Mouse (Mus musculus): ENCODE measurements at regions not wholly inside any gene's neighbourhood (a gene's known extent, or its start where the extent isn't known, plus 50 kb on each side); places are given as distances from the start of the nearest gene placed in this dataset.

DNA sequence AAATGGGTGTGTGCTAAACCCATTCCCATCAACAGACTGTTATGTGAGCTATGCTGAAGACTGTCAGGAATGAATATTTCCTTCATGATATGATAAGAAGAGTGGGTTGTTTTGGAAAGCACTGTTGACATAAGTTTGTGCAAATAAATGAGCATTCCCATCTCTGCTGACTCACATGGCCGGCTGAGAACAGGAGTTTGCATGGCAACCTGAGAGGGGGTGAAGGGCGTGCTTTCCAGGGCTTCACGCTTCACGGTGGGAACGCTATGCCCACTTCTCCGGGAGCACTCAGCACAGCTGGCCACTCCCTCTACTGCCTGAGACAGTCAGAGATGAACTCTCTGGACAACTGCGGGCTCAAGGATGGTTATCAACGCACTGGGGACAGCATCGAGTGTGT is 348.9 kb upstream of the Slc24a5 start:
- ATAC-seq (ENCODE audit: low FRiP score): no peak
- Histone ChIP-seq H3K27me3 (no peaks in the 10 kb centered on the region), H3K9me3 (replicated peaks) (no peaks in the 10 kb centered on the region), H3K9ac (no peak overlapping the region), H3K4me3 (no peak overlapping the region), H3K4me2 (replicated peaks) (no peak overlapping the region), H3K27ac (no peak overlapping the region), H3K4me1 (no peaks in the 10 kb centered on the region), H3K36me3 (no peaks in the 10 kb centered on the region)
- WGBS: 73% methylated on average over 9 of the region's 9 CpGs

DNA sequence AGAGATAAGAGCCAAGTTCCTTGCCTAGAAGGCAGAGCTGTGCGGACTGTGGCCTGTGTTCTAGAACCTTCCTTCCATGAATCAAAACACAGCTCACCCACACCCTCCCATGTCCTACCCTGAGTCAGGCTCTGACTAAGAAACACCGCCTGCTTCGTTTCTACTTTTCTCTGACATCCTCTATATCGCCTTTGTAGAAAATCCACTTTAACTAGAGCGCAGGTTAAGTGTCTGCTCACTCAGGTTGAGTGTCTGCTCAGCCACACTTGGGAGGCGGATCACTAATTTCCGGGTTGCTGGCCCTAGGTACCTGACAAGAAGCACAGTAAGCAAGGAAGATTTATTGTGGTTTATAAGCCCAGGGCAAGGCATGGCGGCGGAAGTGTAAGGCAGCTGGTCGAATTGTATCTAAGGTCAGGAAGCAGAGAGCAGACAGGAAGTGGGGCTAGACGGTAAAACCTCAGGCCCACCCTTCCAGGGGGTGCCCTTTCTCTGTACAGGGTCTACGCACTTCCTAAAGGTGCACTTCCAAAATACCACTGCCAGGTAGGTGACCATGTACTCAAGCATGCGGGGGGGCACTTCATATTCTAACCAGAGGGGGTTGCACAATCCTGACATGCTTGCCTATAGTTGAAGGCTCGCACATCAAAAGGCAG is 348.0 kb upstream of the Slc24a5 start:
- Histone ChIP-seq H3K9ac (no peak overlapping the region), H3K4me1 (no peaks in the 10 kb centered on the region), H3K27ac (no peak overlapping the region), H3K4me3 (no peak overlapping the region), H3K27me3 (no peaks in the 10 kb centered on the region), H3K9me3 (replicated peaks) (no peaks in the 10 kb centered on the region), H3K4me2 (replicated peaks) (no peak overlapping the region), H3K36me3 (no peaks in the 10 kb centered on the region)
- 79% methylated on average over 14 of the region's 14 CpGs for WGBS
- no peak for ATAC-seq (ENCODE audit: low FRiP score)

DNA sequence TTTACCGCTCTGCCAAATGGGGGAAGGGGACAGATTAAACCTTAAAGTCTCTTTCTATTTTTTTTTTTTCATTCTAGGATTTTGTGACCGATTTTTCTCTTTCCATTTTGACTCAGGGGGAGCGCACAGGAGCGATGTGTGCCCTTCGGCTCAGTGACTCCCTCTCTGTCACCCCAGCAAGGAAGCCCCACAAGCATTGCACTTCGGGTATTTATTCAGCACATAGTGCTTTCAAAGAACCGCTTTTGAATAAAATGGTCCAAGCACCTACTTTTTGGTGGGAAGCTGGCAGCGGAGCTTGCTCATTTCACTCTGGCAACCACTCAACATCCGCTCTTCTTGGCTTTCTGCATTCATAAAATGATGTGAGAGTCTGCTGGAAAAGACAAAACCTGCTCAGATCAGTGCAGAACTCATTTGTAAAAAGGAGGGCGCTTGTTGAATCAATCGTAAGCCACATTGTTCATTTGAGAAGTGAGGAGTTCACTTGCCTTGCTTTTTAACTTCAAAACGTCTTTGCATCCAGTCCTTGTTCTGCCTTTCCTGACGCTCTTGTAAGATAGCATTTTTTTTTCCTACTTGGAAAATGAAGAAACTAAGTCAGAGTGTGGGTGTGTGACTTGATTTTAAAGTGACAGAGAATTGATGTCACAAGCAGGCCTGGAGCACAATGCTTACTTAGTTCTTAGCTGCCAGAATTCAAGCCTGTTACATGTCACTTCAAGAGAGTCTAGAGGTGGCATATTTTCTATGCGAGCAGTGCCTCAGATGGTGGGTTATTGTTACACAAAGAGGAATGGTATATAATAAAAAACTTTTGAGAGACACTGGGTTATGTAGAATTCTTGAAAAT is 347.1 kb upstream of the Slc24a5 start:
- Histone ChIP-seq H3K9me3 (replicated peaks) (no peaks in the 10 kb centered on the region), H3K4me3 (no peak overlapping the region), H3K4me1 (no peaks in the 10 kb centered on the region), H3K36me3 (no peaks in the 10 kb centered on the region), H3K4me2 (replicated peaks) (no peak overlapping the region), H3K9ac (no peak overlapping the region), H3K27ac (no peak overlapping the region), H3K27me3 (no peaks in the 10 kb centered on the region)
- no peak for ATAC-seq (ENCODE audit: low FRiP score)
- WGBS: 72% methylated on average over 14 of the region's 14 CpGs

DNA sequence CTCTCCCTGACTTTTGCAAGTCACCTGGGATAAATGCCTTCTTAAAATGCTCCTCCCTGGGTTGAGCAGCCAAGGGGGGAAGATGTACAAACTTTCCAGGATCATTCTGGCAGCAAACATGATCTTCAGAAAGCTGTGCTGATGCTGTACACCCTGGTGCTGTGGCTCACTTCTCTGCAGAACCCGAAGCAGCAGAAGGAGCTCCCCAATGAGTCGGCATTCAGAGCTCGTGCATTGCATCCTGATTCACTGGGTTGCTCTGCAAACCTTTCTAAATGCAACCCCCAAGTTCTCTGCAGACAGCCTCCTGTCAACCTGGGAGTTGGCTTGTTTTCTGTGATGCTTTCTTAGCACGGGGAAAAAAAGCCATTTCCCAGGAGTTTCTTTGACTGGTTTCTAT is 343.8 kb upstream of the Slc24a5 start:
- no peak for ATAC-seq (ENCODE audit: low FRiP score)
- Histone ChIP-seq H3K9ac (no peak overlapping the region), H3K27ac (no peak overlapping the region), H3K27me3 (no peaks in the 10 kb centered on the region), H3K4me1 (no peaks in the 10 kb centered on the region), H3K4me3 (no peak overlapping the region), H3K9me3 (replicated peaks) (no peaks in the 10 kb centered on the region), H3K36me3 (no peaks in the 10 kb centered on the region), H3K4me2 (replicated peaks) (no peak overlapping the region)
- 70% methylated on average over 4 of the region's 4 CpGs for WGBS

DNA sequence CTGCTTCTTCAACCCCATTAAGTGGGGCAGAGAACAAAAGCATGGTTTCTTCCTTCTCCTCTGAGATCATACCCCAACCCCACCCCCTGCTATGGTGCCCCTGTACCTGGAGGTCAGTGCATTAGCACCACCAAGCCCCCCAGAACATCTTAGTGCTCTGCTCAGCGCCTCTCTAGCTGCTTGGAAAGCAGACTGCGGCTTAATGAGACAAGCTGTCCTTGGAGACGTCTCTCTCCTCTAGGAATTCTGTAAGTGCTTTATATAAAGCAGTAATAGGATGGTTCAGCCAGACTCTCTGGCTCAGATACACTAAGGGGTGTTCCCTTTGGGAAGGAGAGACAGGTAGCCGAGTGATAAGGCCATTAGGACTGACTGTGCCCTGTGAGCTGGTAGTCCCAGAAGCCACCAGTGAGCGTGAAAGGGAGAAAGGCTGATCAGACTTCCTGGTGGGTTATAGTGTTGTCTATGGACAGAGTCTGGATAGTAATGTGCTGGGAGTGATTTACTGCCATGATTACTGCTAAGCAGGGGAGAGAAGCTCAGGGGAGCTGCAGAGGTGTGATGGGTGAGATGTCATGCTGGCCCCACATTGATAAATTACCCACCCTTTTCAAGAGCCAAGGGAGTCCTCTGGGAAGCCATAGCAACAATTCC is 343.0 kb upstream of the Slc24a5 start:
- H3K36me3 ChIP-seq: no peaks in the 10 kb centered on the region
- H3K9ac ChIP-seq: no peak overlapping the region
- WGBS: 58% methylated on average over 5 of the region's 5 CpGs
- H3K4me3 ChIP-seq: no peak overlapping the region
- no peaks in the 10 kb centered on the region for H3K9me3 ChIP-seq (replicated peaks)
- no peaks in the 10 kb centered on the region for H3K27me3 ChIP-seq
- no peak overlapping the region for H3K27ac ChIP-seq
- no peak for ATAC-seq (ENCODE audit: low FRiP score)
- no peak overlapping the region for H3K4me2 ChIP-seq (replicated peaks)
- no peaks in the 10 kb centered on the region for H3K4me1 ChIP-seq

DNA sequence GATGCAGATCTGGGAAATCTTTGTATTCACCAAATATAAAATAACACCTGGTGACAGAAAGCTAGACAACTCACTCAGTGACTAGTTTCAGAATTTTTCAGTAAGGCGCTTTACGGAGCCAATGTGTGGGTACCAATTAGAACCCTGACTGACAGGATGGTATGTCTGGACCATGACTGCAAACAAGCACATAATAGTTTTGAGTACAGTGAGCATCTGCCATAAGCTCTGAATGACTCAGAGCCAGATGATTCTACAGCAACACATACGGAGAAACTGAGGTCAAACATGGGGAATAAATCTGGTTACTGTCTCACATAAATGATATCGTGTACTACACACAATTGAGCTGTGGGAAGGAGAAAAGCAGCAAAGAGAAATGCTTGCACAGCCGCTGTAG is 339.9 kb upstream of the Slc24a5 start:
- H3K9ac ChIP-seq: no peak overlapping the region
- H3K4me1 ChIP-seq: no peaks in the 10 kb centered on the region
- H3K36me3 ChIP-seq: no peaks in the 10 kb centered on the region
- H3K27ac ChIP-seq: no peak overlapping the region
- H3K27me3 ChIP-seq: no peaks in the 10 kb centered on the region
- WGBS: 95% methylated on average over 5 of the region's 5 CpGs
- no peak overlapping the region for H3K4me2 ChIP-seq (replicated peaks)
- no peak overlapping the region for H3K4me3 ChIP-seq
- no peak for ATAC-seq (ENCODE audit: low FRiP score)
- H3K9me3 ChIP-seq (replicated peaks): no peaks in the 10 kb centered on the region

DNA sequence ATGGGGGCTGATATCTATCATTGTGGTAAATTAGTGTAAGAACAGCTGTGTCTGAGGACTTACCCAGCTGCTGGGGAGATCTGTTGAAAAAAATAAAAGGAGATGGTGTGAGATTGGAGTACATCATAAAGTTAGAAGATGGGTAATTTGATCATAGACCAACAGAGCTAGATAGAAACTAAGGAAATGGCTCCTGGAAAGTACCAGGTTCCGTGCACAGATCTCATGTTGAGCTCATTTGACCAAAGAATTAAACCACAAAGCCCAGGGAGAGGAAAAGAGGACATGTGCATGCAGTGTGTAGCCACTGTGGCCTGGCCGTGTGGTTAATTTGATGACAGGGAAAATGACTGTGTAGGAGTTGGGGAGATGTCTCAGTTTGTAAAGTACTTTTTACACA is 335.3 kb upstream of the Slc24a5 start:
- Histone ChIP-seq H3K4me3 (no peak overlapping the region), H3K4me2 (replicated peaks) (no peak overlapping the region), H3K9me3 (replicated peaks) (no peaks in the 10 kb centered on the region), H3K9ac (no peak overlapping the region), H3K36me3 (no peaks in the 10 kb centered on the region), H3K27me3 (no peaks in the 10 kb centered on the region), H3K4me1 (no peaks in the 10 kb centered on the region), H3K27ac (no peak overlapping the region)
- 84% methylated on average over 2 of the region's 2 CpGs for WGBS
- no peak for ATAC-seq (ENCODE audit: low FRiP score)

DNA sequence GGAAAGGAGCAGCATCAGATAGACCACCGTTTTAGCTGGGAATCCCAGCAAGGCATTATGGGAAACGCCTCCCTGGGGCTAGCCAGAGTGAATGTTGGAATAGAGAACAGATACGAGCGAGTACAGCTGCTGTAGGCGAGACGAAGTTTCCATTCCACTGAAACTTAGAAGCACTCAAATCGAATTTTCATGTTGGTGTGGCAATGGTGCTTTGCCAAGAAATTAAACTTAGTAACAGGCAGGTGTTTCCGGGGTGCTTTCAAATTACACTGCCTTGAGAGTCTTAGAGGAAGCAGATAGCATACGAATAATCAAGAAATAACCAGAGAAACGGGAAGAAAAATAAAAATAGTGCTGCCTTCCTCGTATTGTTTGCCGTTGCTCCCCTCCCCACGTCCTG is 327.1 kb upstream of the Slc24a5 start:
- Histone ChIP-seq H3K27me3 (no peaks in the 10 kb centered on the region), H3K9ac (no peak overlapping the region), H3K4me1 (no peaks in the 10 kb centered on the region), H3K4me3 (no peak overlapping the region), H3K4me2 (replicated peaks) (no peak overlapping the region), H3K27ac (no peak overlapping the region), H3K36me3 (no peaks in the 10 kb centered on the region), H3K9me3 (replicated peaks) (no peaks in the 10 kb centered on the region)
- no peak for ATAC-seq (ENCODE audit: low FRiP score)
- 67% methylated on average over 13 of the region's 13 CpGs for WGBS

DNA sequence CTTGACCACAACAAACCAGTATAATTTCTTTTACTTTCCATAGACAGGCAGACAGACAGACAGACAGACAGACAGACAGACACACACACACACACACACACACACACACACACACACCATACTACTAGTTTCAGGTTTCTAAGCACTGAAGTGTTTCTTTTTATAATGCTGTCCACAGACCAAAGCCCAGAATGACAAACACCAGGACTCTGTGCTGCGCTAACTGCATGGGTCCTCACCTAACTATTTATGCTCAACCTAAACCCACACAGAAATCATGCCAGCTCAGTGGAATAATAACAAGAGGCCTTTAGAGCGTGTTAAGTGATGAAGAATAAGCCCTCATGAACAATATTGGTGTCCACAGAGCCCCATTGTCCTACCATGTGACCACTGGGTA is 325.0 kb upstream of the Slc24a5 start:
- no peak overlapping the region for H3K4me3 ChIP-seq
- H3K4me2 ChIP-seq (replicated peaks): no peak overlapping the region
- H3K27me3 ChIP-seq: no peaks in the 10 kb centered on the region
- no peaks in the 10 kb centered on the region for H3K9me3 ChIP-seq (replicated peaks)
- ATAC-seq (ENCODE audit: low FRiP score): no peak
- no peaks in the 10 kb centered on the region for H3K4me1 ChIP-seq
- no peak overlapping the region for H3K9ac ChIP-seq
- H3K27ac ChIP-seq: no peak overlapping the region
- H3K36me3 ChIP-seq: no peaks in the 10 kb centered on the region
- WGBS: 83% methylated on average over 2 of the region's 2 CpGs

DNA sequence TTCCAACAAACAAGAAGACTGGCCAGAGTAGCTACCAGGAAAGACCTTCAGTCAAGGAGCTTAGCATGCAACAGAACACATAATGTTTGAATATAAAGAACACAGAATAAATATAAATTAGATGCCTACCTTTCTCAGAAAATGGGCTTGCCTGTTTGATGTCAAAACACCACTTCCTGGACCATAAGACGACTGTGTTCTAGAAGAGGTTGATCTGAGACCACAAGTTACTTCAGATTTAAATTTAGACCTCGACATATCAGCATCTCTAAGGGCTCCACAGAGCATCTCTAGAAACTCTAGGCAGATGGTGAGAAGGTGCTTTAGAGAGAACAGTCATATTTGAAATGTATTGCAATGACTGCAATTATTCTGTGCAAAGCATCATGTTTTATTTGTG is 322.9 kb upstream of the Slc24a5 start:
- Histone ChIP-seq H3K4me2 (replicated peaks) (no peak overlapping the region), H3K27me3 (no peaks in the 10 kb centered on the region), H3K4me3 (no peak overlapping the region), H3K27ac (no peak overlapping the region), H3K36me3 (no peaks in the 10 kb centered on the region), H3K9me3 (replicated peaks) (no peaks in the 10 kb centered on the region), H3K9ac (no peak overlapping the region), H3K4me1 (no peaks in the 10 kb centered on the region)
- no peak for ATAC-seq (ENCODE audit: low FRiP score)
- 86% methylated on average over 2 of the region's 2 CpGs for WGBS

DNA sequence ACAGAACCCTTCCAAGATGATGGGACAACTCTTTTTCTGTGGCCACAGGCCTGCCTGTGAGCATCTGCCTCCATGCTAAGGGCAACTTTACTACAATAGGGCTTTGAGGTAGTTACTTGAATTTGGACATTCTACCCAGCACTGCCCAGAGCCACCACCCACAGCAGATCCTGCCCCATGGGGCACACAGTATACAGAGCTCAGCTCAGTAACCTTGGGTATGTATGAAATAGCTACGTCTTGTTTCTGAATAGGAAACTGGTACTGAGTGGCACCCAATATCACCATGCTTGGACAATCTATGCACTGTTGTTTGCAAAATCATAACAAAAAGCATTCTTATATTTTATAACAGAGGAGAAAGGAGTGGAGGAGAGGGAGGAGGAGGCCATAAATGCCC is 320.8 kb upstream of the Slc24a5 start:
- no peak overlapping the region for H3K9ac ChIP-seq
- no peaks in the 10 kb centered on the region for H3K36me3 ChIP-seq
- H3K4me3 ChIP-seq: no peak overlapping the region
- H3K4me2 ChIP-seq (replicated peaks): no peak overlapping the region
- 92% methylated on average over 1 of the region's 1 CpGs for WGBS
- no peaks in the 10 kb centered on the region for H3K27me3 ChIP-seq
- H3K27ac ChIP-seq: no peak overlapping the region
- H3K4me1 ChIP-seq: no peaks in the 10 kb centered on the region
- H3K9me3 ChIP-seq (replicated peaks): no peaks in the 10 kb centered on the region
- no peak for ATAC-seq (ENCODE audit: low FRiP score)

DNA sequence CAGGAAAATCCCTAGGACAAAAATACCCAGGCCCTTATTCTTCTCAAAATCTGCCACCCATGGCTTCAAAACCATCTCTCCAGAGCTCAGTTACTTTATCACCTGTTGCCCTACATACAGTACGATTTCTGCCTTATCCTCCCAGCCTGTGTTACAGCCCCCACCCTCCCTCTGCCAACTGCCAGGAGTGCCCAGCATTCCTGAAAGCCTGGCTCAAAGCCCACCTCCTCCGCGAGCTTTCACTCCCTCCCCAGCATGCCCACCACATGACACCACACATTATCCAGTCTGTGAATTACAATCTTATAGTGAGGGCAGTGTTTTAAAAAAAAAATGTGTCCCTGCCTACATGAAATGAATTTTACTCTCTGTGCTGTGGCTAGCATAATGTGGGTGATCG is 320.3 kb upstream of the Slc24a5 start:
- Histone ChIP-seq H3K9me3 (replicated peaks) (no peaks in the 10 kb centered on the region), H3K36me3 (no peaks in the 10 kb centered on the region), H3K27me3 (no peaks in the 10 kb centered on the region), H3K27ac (no peak overlapping the region), H3K4me1 (no peaks in the 10 kb centered on the region), H3K4me2 (replicated peaks) (no peak overlapping the region), H3K9ac (no peak overlapping the region), H3K4me3 (no peak overlapping the region)
- no peak for ATAC-seq (ENCODE audit: low FRiP score)
- 72% methylated on average over 4 of the region's 4 CpGs for WGBS

DNA sequence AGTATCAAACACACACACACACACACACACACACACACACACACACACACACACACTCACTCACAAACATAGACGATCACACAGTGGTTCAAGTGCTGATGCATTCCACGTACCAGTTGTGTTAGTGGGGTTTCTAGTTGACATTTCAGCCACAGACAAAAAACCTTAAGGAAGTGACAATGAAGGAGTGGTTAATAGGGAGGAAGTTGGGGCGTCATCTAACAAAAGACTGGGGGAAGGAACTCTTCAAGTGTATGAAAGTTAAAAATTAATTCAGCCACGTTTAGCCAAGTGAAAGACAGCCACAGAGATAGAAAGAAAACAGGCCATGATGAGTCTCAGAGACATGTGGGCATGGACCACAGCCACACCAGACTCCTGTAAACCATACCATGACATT is 316.1 kb upstream of the Slc24a5 start:
- no peak for ATAC-seq (ENCODE audit: low FRiP score)
- 78% methylated on average over 4 of the region's 4 CpGs for WGBS
- no peaks in the 10 kb centered on the region for H3K4me1 ChIP-seq

More for the DNA sequence above, 316.1 kb upstream of the Slc24a5 start:
- no peak overlapping the region for H3K4me3 ChIP-seq
- no peak overlapping the region for H3K4me2 ChIP-seq (replicated peaks)
- no peak overlapping the region for H3K9ac ChIP-seq
- no peaks in the 10 kb centered on the region for H3K36me3 ChIP-seq
- H3K9me3 ChIP-seq (replicated peaks): no peaks in the 10 kb centered on the region
- H3K27ac ChIP-seq: no peak overlapping the region
- H3K27me3 ChIP-seq: no peaks in the 10 kb centered on the region
